Mouse (Mus musculus): ENCODE data around the gene Art2b.

- TF ChIP-seq CTCF (IDR thresholded peaks at IDR 0.05; ENCODE audit: extremely low read depth, insufficient read depth, insufficient read length, insufficient replicate concordance) (no peak), POLR2A (IDR thresholded peaks at IDR 0.05; ENCODE audit: low read depth, low read length) (no peak)
Measured at GRCm38 (mm10) chr7:101607845-101608244, 22.4 kb upstream of the Art2b start.
